Mouse (Mus musculus) ES-Bruce4 (cell line): ENCODE data around the gene Mnd1.

Source experiments
- CTCF ChIP-seq: IDR thresholded peaks from one replicate; pipeline ENCODE4 v1.8.1; 2011; ENCODE audit warnings: low read depth, low read length
- EP300 ChIP-seq: IDR thresholded peaks from 2 replicates; pipeline ENCODE4 v1.6.1; 2011; ENCODE audit warnings: low read depth, low read length; ENCODE audit not compliant: insufficient read depth
- POLR2A ChIP-seq: IDR thresholded peaks from one replicate; pipeline ENCODE4 v1.8.1; 2011; ENCODE audit warnings: low read length; ENCODE audit not compliant: insufficient read depth

DNA sequence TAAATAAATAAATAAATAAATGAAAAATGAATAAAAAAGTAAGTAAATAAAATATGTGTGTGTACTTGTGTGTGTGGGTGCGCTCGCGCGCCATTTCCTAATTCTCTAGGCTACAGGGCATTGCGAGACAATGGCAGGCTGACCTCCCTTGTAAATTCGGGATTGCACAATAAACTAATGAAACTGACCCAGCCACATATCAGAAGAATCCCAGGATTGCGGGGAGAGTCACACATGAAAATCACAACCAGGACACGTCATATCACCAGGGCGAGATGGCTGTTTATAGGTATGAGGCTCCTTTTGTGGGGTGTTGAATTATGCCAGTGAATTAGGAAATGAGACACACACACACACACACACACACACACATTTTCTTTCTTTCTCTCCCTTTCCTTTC lies 43.9 kb upstream of the Mnd1 start:
- no peak for TF ChIP-seq CTCF
- no peak for TF ChIP-seq POLR2A
- no peak for TF ChIP-seq EP300
